Comparison of ENCODE assay signal across 8 mouse cellular contexts in the genomic region with DNA sequence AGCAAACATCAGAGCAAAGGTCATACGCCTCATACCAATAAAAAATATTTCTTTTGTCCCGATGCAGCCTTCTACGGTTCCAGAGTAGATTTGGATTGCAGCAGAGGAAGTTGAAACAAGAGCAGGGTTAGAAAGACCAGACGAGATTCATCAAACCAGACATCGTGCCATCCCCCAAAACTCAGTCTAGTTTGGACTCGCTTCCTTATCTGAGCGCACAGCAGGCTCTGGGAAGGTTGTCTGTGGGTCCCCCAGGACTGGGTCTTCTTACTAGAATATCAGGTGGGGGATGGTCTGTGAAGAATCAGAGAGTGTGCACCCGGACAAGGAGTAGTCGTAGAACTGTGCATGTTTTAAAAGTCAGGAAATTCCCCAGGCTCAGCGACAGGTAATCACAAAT.
DNase-seq lines count a peak whose midpoint lies in the region; ATAC-seq and TF ChIP-seq lines count a peak whose summit lies in the region.

No protein-coding gene starts in this region.

- no peaks in the 10 kb centered on the region for H3K27me3 ChIP-seq in CH12.LX (replicated peaks)
- no peaks in the 10 kb centered on the region for H3K27me3 ChIP-seq in heart, embryonic 13.5 days (replicated peaks)
- H3K27me3 ChIP-seq in limb, embryonic 14.5 days (ENCODE audit: control insufficient read depth, insufficient read depth, low read length) = no peaks in the 10 kb centered on the region

- no peaks in the 10 kb centered on the region for H3K4me1 ChIP-seq in CH12.LX (ENCODE audit: control insufficient read depth in 1 of 2, insufficient read depth in 2 of 2)
- H3K4me1 ChIP-seq in heart, embryonic 13.5 days = peaks cover 17% of the 10 kb centered on the region
- peaks cover 21% of the 10 kb centered on the region for H3K4me1 ChIP-seq in limb, embryonic 14.5 days (ENCODE audit: control insufficient read depth, insufficient read depth, low read length)

- H3K27ac ChIP-seq in gastrocnemius, adult 2 months = peak overlapping the region; percentile 67
- H3K27ac ChIP-seq in CH12.LX (ENCODE audit: insufficient read depth, low read depth) = no peak overlapping the region
- peak overlapping the region; percentile 17; the same call in 1 of the 2 replicates for H3K27ac ChIP-seq in heart, embryonic 13.5 days (replicated peaks)
- no peak overlapping the region for H3K27ac ChIP-seq in limb, embryonic 14.5 days (replicated peaks; ENCODE audit: low read depth, low read length)

- no peak for TF ChIP-seq POLR2A in CH12.LX (IDR thresholded peaks at IDR 0.05; ENCODE audit: low read depth, low read length)
- TF ChIP-seq POLR2A in limb, embryonic 14.5 days (IDR thresholded peaks at IDR 0.05; ENCODE audit: borderline replicate concordance, extremely low read depth, insufficient read depth, insufficient read length) = no peak

- intact Hi-C loops in gastrocnemius, adult 2 months (cut with DNase I) = no loop called here
- intact Hi-C loops in gastrocnemius, postnatal 14 days (cut with DNase I; ENCODE audit: low total_unique reads) = no loop called here

- no peak for TF ChIP-seq RAD21 in CH12.LX (IDR thresholded peaks at IDR 0.05; ENCODE audit: low read depth, low read length)

- peak overlapping the region; percentile 68 for H3K4me3 ChIP-seq in gastrocnemius, adult 2 months
- no peak overlapping the region for H3K4me3 ChIP-seq in CH12.LX (replicated peaks in 1 of 3; ENCODE audit: low read depth in 2 of 3, low read length in 2 of 3, poor library complexity in 1 of 3)
- peak overlapping the region; percentile 38 for H3K4me3 ChIP-seq in heart, embryonic 13.5 days
- H3K4me3 ChIP-seq in limb, embryonic 14.5 days (replicated peaks; ENCODE audit: low read length) = no peak overlapping the region

- no peaks in the 10 kb centered on the region for H3K36me3 ChIP-seq in CH12.LX (replicated peaks in 1 of 2; ENCODE audit: control insufficient read depth in 1 of 2, insufficient read depth in 1 of 2, low read length in 1 of 2)
- H3K36me3 ChIP-seq in heart, embryonic 13.5 days = no peaks in the 10 kb centered on the region
- H3K36me3 ChIP-seq in limb, embryonic 14.5 days (ENCODE audit: control insufficient read depth, insufficient read depth, low read length) = no peaks in the 10 kb centered on the region

- WGBS in heart, embryonic 13.5 days = 24% methylated on average over 10 of the region's 10 CpGs
- 18% methylated on average over 10 of the region's 10 CpGs for WGBS in limb, embryonic 14.5 days

- no peak for TF ChIP-seq CTCF in gastrocnemius, adult 2 months (IDR thresholded peaks at IDR 0.05)
- TF ChIP-seq CTCF in CH12.LX (conservative IDR thresholded peaks at IDR 0.05 in 1 of 2, IDR thresholded peaks at IDR 0.05 in 1 of 2; ENCODE audit: low read depth in 2 of 2, low read length in 2 of 2) = no peak

- H3K4me2 ChIP-seq in CH12.LX (ENCODE audit: insufficient read depth, low read depth, poor library complexity, severe bottlenecking) = no peak overlapping the region
- H3K4me2 ChIP-seq in heart, embryonic 13.5 days = peak overlapping the region; percentile 60
- H3K4me2 ChIP-seq in limb, embryonic 14.5 days (replicated peaks; ENCODE audit: low read depth, low read length, severe bottlenecking) = peak overlapping the region; percentile 32

- peaks cover 28% of the 10 kb centered on the region for H3K9me3 ChIP-seq in CH12.LX (replicated peaks; ENCODE audit: low read length)
- H3K9me3 ChIP-seq in heart, embryonic 13.5 days = no peaks in the 10 kb centered on the region
- H3K9me3 ChIP-seq in limb, embryonic 14.5 days (ENCODE audit: control insufficient read depth, low read length) = no peaks in the 10 kb centered on the region

- dilution Hi-C loops in CH12.LX (cut with MboI; ENCODE audit: extremely low pct_ligation_motif_present, extremely low pct_unique_long_range_greater_than_20kb, low sequenced_read_pairs) = no loop called here

- no peak for ATAC-seq in heart, embryonic 13.5 days (ENCODE audit: extremely low read depth, insufficient number of reproducible peaks, low FRiP score, low TSS enrichment)
- peak; percentile 24; the same call in 1 of the 2 replicates for ATAC-seq in limb, embryonic 14.5 days (ENCODE audit: low FRiP score, low read depth)
- no peak for ATAC-seq in CD4-positive, CD25-positive, alpha-beta regulatory T cell, adult 4 months

- H3K79me2 ChIP-seq in CH12.LX (replicated peaks; ENCODE audit: control insufficient read depth, extremely low read depth, insufficient read depth, poor library complexity, severe bottlenecking) = no peaks in the 10 kb centered on the region

- no peak for DNase-seq in gastrocnemius, adult 2 months
- no peak for DNase-seq in gastrocnemius, postnatal 14 days
- DNase-seq in CH12.LX (ENCODE audit: extremely low read depth) = peak; percentile 3
- no peak for DNase-seq in limb, embryonic 14.5 days (ENCODE audit: low spot score)
- DNase-seq in cerebellum, postnatal 25 days = no peak
- no peak for DNase-seq in right cerebral cortex, adult 18-20 months

- no peak for TF ChIP-seq EP300 in CH12.LX (IDR thresholded peaks at IDR 0.05; ENCODE audit: low read length)

- no peak overlapping the region for H3K9ac ChIP-seq in CH12.LX (ENCODE audit: insufficient read depth, low read depth)
- H3K9ac ChIP-seq in heart, embryonic 13.5 days = peak overlapping the region; percentile 20
- no peak overlapping the region for H3K9ac ChIP-seq in limb, embryonic 14.5 days (ENCODE audit: low read depth, low read length, severe bottlenecking)

- in situ Hi-C loops in CH12.LX (cut with MboI; ENCODE audit: low pct_ligation_motif_present, low pct_unique_long_range_greater_than_20kb, low sequenced_read_pairs) = no loop called here

TF ChIP-seq in CH12.LX, 34 proteins besides CTCF, POLR2A, EP300 and RAD21:
- TF ChIP-seq UBTF (IDR thresholded peaks at IDR 0.05; ENCODE audit: low read depth, low read length) = no peak
- TF ChIP-seq MXI1 (IDR thresholded peaks at IDR 0.05; ENCODE audit: low read depth, low read length) = no peak
- no peak for TF ChIP-seq MAFK (IDR thresholded peaks at IDR 0.05; ENCODE audit: insufficient replicate concordance, low read length)
- no peak for TF ChIP-seq MEF2A (IDR thresholded peaks at IDR 0.05; ENCODE audit: borderline replicate concordance, low read depth, low read length)
- no peak for TF ChIP-seq ELF1 (IDR thresholded peaks at IDR 0.05; ENCODE audit: low read depth, low read length)
- no peak for TF ChIP-seq TBP (conservative IDR thresholded peaks at IDR 0.05; ENCODE audit: low read depth, low read length)
- TF ChIP-seq ZMIZ1 (IDR thresholded peaks at IDR 0.05; ENCODE audit: low read depth, low read length) = no peak
- no peak for TF ChIP-seq IRF4 (IDR thresholded peaks at IDR 0.05; ENCODE audit: low read depth, low read length)
- TF ChIP-seq KAT2A (IDR thresholded peaks at IDR 0.05; ENCODE audit: insufficient replicate concordance, low read length) = no peak
- TF ChIP-seq CHD1 (IDR thresholded peaks at IDR 0.05; ENCODE audit: low read depth, low read length) = no peak
- no peak for TF ChIP-seq SMC3 (IDR thresholded peaks at IDR 0.05; ENCODE audit: low read depth, low read length)
- TF ChIP-seq RCOR1 (conservative IDR thresholded peaks at IDR 0.05; ENCODE audit: low read depth, low read length) = no peak
- TF ChIP-seq ETS1 (conservative IDR thresholded peaks at IDR 0.05; ENCODE audit: low read depth, low read length) = no peak
- no peak for TF ChIP-seq ZNF384 (IDR thresholded peaks at IDR 0.05; ENCODE audit: low read depth, low read length)
- TF ChIP-seq JUND (conservative IDR thresholded peaks at IDR 0.05; ENCODE audit: low read depth, low read length) = no peak
- no peak for TF ChIP-seq SIN3A (IDR thresholded peaks at IDR 0.05; ENCODE audit: low read length)
- TF ChIP-seq NRF1 (IDR thresholded peaks at IDR 0.05; ENCODE audit: low read depth, low read length) = no peak
- TF ChIP-seq USF1 (IDR thresholded peaks at IDR 0.05; ENCODE audit: low read depth, low read length) = no peak
- TF ChIP-seq USF2 (conservative IDR thresholded peaks at IDR 0.05; ENCODE audit: low read depth, low read length) = no peak
- no peak for TF ChIP-seq MYC (IDR thresholded peaks at IDR 0.05; ENCODE audit: low read depth, low read length)

Comparison
In these comparisons a context has a peak if more than half of its experiments do, and no peak if none do; other contexts are left out.
1. H3K27ac ChIP-seq: peak in gastrocnemius, adult 2 months (single experiment) and heart, embryonic 13.5 days (single experiment); none in CH12.LX (single experiment) and limb, embryonic 14.5 days (single experiment).
2. H3K4me3 ChIP-seq: peak in gastrocnemius, adult 2 months (single experiment) and heart, embryonic 13.5 days (single experiment); none in CH12.LX (0 of 3) and limb, embryonic 14.5 days (single experiment).